Mouse (Mus musculus) forebrain, postnatal 0 days (tissue): ENCODE data around the gene Cap1. TPM values are rescaled to one million over a fixed set of nuclear protein-coding genes. Genes with fewer than 3 reads are reported as not detected.
"Not testable (repeated sequence)": the region's sequence is repeated elsewhere in the genome, so short reads cannot be mapped to it uniquely, and the experiment has no call there.

ENCODE experiments used
- ATAC-seq: fragments of 200-750 bp; cut with Nextera tagmentation; 2 replicates; pipeline ENCODE4 v1.8.0; 2017; ENCODE audit warnings: mild to moderate bottlenecking, moderate library complexity
- DNase-seq: peaks from one replicate; pipeline ENCODE4 v3.0.0-alpha.2; 2015
- H3K27ac ChIP-seq: fragments of 300-500 bp; sonication (generic); 2 replicates; pipeline ENCODE4 v1.5.1; 2014; ENCODE audit warnings: low read depth, mild to moderate bottlenecking, antibody characterized with exemption, low read length, moderate library complexity, mixed read lengths
- H3K27me3 ChIP-seq: fragments of 300-500 bp; sonication (generic); 2 replicates; pipeline ENCODE4 v1.6.1; 2014; ENCODE audit warnings: mild to moderate bottlenecking, low read length, mixed read lengths; ENCODE audit not compliant: insufficient read depth
- H3K36me3 ChIP-seq: fragments of 300-500 bp; sonication (generic); 2 replicates; pipeline ENCODE4 v1.6.1; 2014; ENCODE audit warnings: mild to moderate bottlenecking, moderate library complexity; ENCODE audit not compliant: insufficient read depth
- H3K4me1 ChIP-seq: fragments of 300-500 bp; sonication (generic); 2 replicates; pipeline ENCODE4 v1.6.1; 2014; ENCODE audit warnings: antibody characterized with exemption; ENCODE audit not compliant: insufficient read depth
- H3K4me2 ChIP-seq: fragments of 300-500 bp; sonication (generic); 2 replicates; pipeline ENCODE4 v1.6.1; 2014; ENCODE audit warnings: low read depth, mild to moderate bottlenecking, moderate library complexity
- H3K4me3 ChIP-seq: fragments of 300-500 bp; sonication (generic); 2 replicates; pipeline ENCODE4 v1.5.1; 2014; ENCODE audit warnings: low read depth, low read length, mixed read lengths
- H3K9ac ChIP-seq: fragments of 300-500 bp; sonication (generic); 2 replicates; pipeline ENCODE4 v1.6.1; 2014; ENCODE audit warnings: mild to moderate bottlenecking
- H3K9me3 ChIP-seq: fragments of 300-500 bp; sonication (generic); 2 replicates; pipeline ENCODE4 v1.6.1; 2016; ENCODE audit warnings: low read length
- CTCF ChIP-seq: sonication (generic); IDR thresholded peaks from 2 replicates; pipeline ENCODE4 v1.5.1; 2016; ENCODE audit warnings: antibody characterized with exemption, control low read depth, low read depth
- WGBS: fragments of 180-500 bp; shearing (Covaris S2); extraction: QIAGEN DNeasy Blood & Tissue Kit; methylation state at CpG from one replicate; pipeline ENCODE4 v1.1.7; 2014; 5-methylcytosine and 5-hydroxymethylcytosine counted together
- polyA plus RNA-seq: library from polyadenylated mRNA; unstranded; fragments of >200 nt; fragmentation: Nextera tagmentation; extraction: Ambion mirVana; gene quantifications from 2 replicates; pipeline ENCODE4 v1.2.1, GENCODE M21; 2015
- total RNA-seq: library from RNA; depleted of rRNA; stranded (reverse); fragments of >200 nt; gene quantifications from 2 replicates; pipeline ENCODE4 v1.2.3, GENCODE M21; 2014; rRNA removed

The Cap1 gene
- total and polyA plus RNA-seq, 2 experiments from 2014 or later, result 75.2 to 161 TPM

- 6% methylated on average over 1 of the region's 1 CpGs for WGBS
These were observed 54.0 kb downstream of the Cap1 start for GRCm38 (mm10) chr4:122831888-122832287.

GRCm38 (mm10) chr4:122829339-122829738, 56.5 kb downstream of the Cap1 start:
- H3K27ac ChIP-seq, result no peak overlapping the region

More at GRCm38 (mm10) chr4:122831888-122832287, 54.0 kb downstream of the Cap1 start:
- no peak for TF ChIP-seq CTCF
- ATAC-seq (peak; percentile 21; the same call in 1 of the 2 replicates), DNase-seq (no peak)
- H3K9ac ChIP-seq, result no peak overlapping the region
- no peak overlapping the region for H3K4me3 ChIP-seq
- no peaks in the 10 kb centered on the region for H3K9me3 ChIP-seq
- H3K27me3 ChIP-seq, result no peaks in the 10 kb centered on the region
- no peaks in the 10 kb centered on the region for H3K36me3 ChIP-seq
- no peak overlapping the region for H3K27ac ChIP-seq
- no peaks in the 10 kb centered on the region for H3K4me1 ChIP-seq
- no peak overlapping the region for H3K4me2 ChIP-seq

GRCm38 (mm10) chr4:122827651-122828050, 58.2 kb downstream of the Cap1 start:
- Histone ChIP-seq H3K27ac (no peak overlapping the region), H3K4me1 (no peaks in the 10 kb centered on the region), H3K9ac (no peak overlapping the region), H3K27me3 (no peaks in the 10 kb centered on the region), H3K4me2 (no peak overlapping the region), H3K4me3 (no peak overlapping the region), H3K9me3 (no peaks in the 10 kb centered on the region), H3K36me3 (no peaks in the 10 kb centered on the region)
- DNase-seq (no peak), ATAC-seq (no peak)
- TF ChIP-seq CTCF, result no peak

More at GRCm38 (mm10) chr4:122829339-122829738, 56.5 kb downstream of the Cap1 start:
- no peak for DNase-seq
- H3K9ac ChIP-seq, result no peak overlapping the region
- TF ChIP-seq CTCF, result no peak
- 93% methylated on average over 6 of the region's 6 CpGs for WGBS
- H3K36me3 ChIP-seq, result no peaks in the 10 kb centered on the region
- H3K4me2 ChIP-seq, result no peak overlapping the region
- no peaks in the 10 kb centered on the region for H3K9me3 ChIP-seq
- no peaks in the 10 kb centered on the region for H3K4me1 ChIP-seq
- no peak overlapping the region for H3K4me3 ChIP-seq
- no peaks in the 10 kb centered on the region for H3K27me3 ChIP-seq
- no peak for ATAC-seq

GRCm38 (mm10) chr4:122820941-122821340, 64.9 kb downstream of the Cap1 start:
- not testable (repeated sequence) for ATAC-seq, H3K4me2 ChIP-seq, H3K27me3 ChIP-seq, H3K36me3 ChIP-seq, H3K4me1 ChIP-seq, H3K27ac ChIP-seq, H3K4me3 ChIP-seq, DNase-seq, H3K9me3 ChIP-seq, H3K9ac ChIP-seq
- WGBS, result 35% methylated on average over 10 of the region's 10 CpGs

- Histone ChIP-seq H3K27me3 (no peaks in the 10 kb centered on the region), H3K9me3 (no peaks in the 10 kb centered on the region), H3K9ac (no peak overlapping the region), H3K36me3 (no peaks in the 10 kb centered on the region), H3K4me1 (no peaks in the 10 kb centered on the region), H3K27ac (no peak overlapping the region), H3K4me3 (no peak overlapping the region), H3K4me2 (no peak overlapping the region)
- 81% methylated on average over 1 of the region's 1 CpGs for WGBS
- ATAC-seq (no peak), DNase-seq (no peak)
- TF ChIP-seq CTCF, result no peak
These were observed 69.7 kb downstream of the Cap1 start for GRCm38 (mm10) chr4:122816202-122816601.

- WGBS, result 73% methylated on average over 2 of the region's 2 CpGs
- no peak for ATAC-seq
These were observed 74.0 kb downstream of the Cap1 start for GRCm38 (mm10) chr4:122811824-122812223.

GRCm38 (mm10) chr4:122811180-122811579, 74.7 kb downstream of the Cap1 start:
- H3K36me3 ChIP-seq, result no peaks in the 10 kb centered on the region
- H3K4me1 ChIP-seq, result no peaks in the 10 kb centered on the region
- no peak overlapping the region for H3K4me3 ChIP-seq
- H3K27ac ChIP-seq, result no peak overlapping the region
- TF ChIP-seq CTCF, result no peak
- H3K27me3 ChIP-seq, result no peaks in the 10 kb centered on the region
- no peak for ATAC-seq
- no peak overlapping the region for H3K4me2 ChIP-seq
- H3K9me3 ChIP-seq, result no peaks in the 10 kb centered on the region
- WGBS, result 47% methylated on average over 1 of the region's 1 CpGs
- no peak for DNase-seq
- H3K9ac ChIP-seq, result no peak overlapping the region

More at GRCm38 (mm10) chr4:122811824-122812223, 74.0 kb downstream of the Cap1 start:
- no peaks in the 10 kb centered on the region for H3K4me1 ChIP-seq
- H3K27me3 ChIP-seq, result no peaks in the 10 kb centered on the region
- TF ChIP-seq CTCF, result no peak
- H3K27ac ChIP-seq, result no peak overlapping the region
- H3K9ac ChIP-seq, result no peak overlapping the region
- H3K4me2 ChIP-seq, result no peak overlapping the region
- no peaks in the 10 kb centered on the region for H3K9me3 ChIP-seq
- H3K36me3 ChIP-seq, result no peaks in the 10 kb centered on the region
- no peak for DNase-seq
- H3K4me3 ChIP-seq, result no peak overlapping the region

Other genes with a start within 250 kb of the Cap1 start
- not detected in 2 replicates for gene 9530002B09Rik, start 196.8 kb downstream of the Cap1 start, total RNA-seq
- gene 9530002B09Rik, start 196.8 kb downstream of the Cap1 start, polyA plus RNA-seq, result not detected in 2 replicates
- 43.7 and 53.8 TPM in 2 replicates for gene Ppt1, start 49.8 kb downstream of the Cap1 start, total RNA-seq
- 51.1 and 68.7 TPM in 2 replicates for gene Ppt1, start 49.8 kb downstream of the Cap1 start, polyA plus RNA-seq
- gene Mfsd2a, start 75.1 kb upstream of the Cap1 start, total RNA-seq, result 34.7 and 40.7 TPM in 2 replicates
- gene Mfsd2a, start 75.1 kb upstream of the Cap1 start, polyA plus RNA-seq, result 30.6 and 33.4 TPM in 2 replicates
- gene Mycl, start 109.6 kb upstream of the Cap1 start, total RNA-seq, result 106 and 113 TPM in 2 replicates
- gene Mycl, start 109.6 kb upstream of the Cap1 start, polyA plus RNA-seq, result 65.9 and 67.6 TPM in 2 replicates
- gene Trit1, start 130.5 kb upstream of the Cap1 start, total RNA-seq, result 22.8 and 23.7 TPM in 2 replicates
- 20.4 and 22.1 TPM in 2 replicates for gene Trit1, start 130.5 kb upstream of the Cap1 start, polyA plus RNA-seq
- gene Bmp8b, start 219.1 kb upstream of the Cap1 start, total RNA-seq, result 0.31 and 0.62 TPM in 2 replicates
- 0.15 and 0.40 TPM in 2 replicates for gene Bmp8b, start 219.1 kb upstream of the Cap1 start, polyA plus RNA-seq
- gene Oxct2b, start 230.2 kb upstream of the Cap1 start, total RNA-seq, result 0.62 TPM in 2 replicates
- 0.33 and 0.34 TPM in 2 replicates for gene Oxct2b, start 230.2 kb upstream of the Cap1 start, polyA plus RNA-seq